Mouse (Mus musculus): ENCODE data around the gene Rnf220. TPM values are rescaled to one million over a fixed set of nuclear protein-coding genes. Genes with fewer than 3 reads are reported as not detected.

Gene Rnf220
- total RNA-seq, 2 experiments from 2014 or later: 184 to 189 TPM

- TF ChIP-seq CTCF (conservative IDR thresholded peaks at IDR 0.05): peak; percentile 19
- Histone ChIP-seq H3K27ac (peak overlapping the region; percentile 32; the same call in 1 of the 2 replicates), H3K4me3 (peak overlapping the region; percentile 52)
- DNase-seq (ENCODE audit: low spot score in 2 of 2): peak; percentile 30 to 32
These were observed 12.4 kb downstream of the Rnf220 start for GRCm38 (mm10) chr4:117484256-117485044.

- H3K27ac ChIP-seq: peak overlapping the region; percentile 32; the same call in 1 of the 2 replicates
- peak overlapping the region; percentile 52 for H3K4me3 ChIP-seq
- DNase-seq (ENCODE audit: low spot score in 2 of 2): no peak
- TF ChIP-seq CTCF (conservative IDR thresholded peaks at IDR 0.05): no peak
These were observed 13.0 kb downstream of the Rnf220 start for GRCm38 (mm10) chr4:117483931-117484255.

- H3K4me3 ChIP-seq: no peak overlapping the region
- TF ChIP-seq CTCF (conservative IDR thresholded peaks at IDR 0.05): no peak
- no peak for DNase-seq (ENCODE audit: low spot score in 2 of 2)
- H3K27ac ChIP-seq: no peak overlapping the region
These were observed 14.7 kb downstream of the Rnf220 start for GRCm38 (mm10) chr4:117482103-117482502.

- no peak for TF ChIP-seq CTCF (conservative IDR thresholded peaks at IDR 0.05)
- no peak overlapping the region for H3K4me3 ChIP-seq
These were observed 16.0 kb downstream of the Rnf220 start for GRCm38 (mm10) chr4:117480611-117481445.

GRCm38 (mm10) chr4:117479951-117480350, 16.9 kb downstream of the Rnf220 start:
- no peak for TF ChIP-seq CTCF (conservative IDR thresholded peaks at IDR 0.05)
- DNase-seq (ENCODE audit: low spot score in 2 of 2): no peak
- Histone ChIP-seq H3K4me3 (no peak overlapping the region), H3K27ac (no peak overlapping the region)

More at GRCm38 (mm10) chr4:117480611-117481445, 16.0 kb downstream of the Rnf220 start:
- H3K27ac ChIP-seq: no peak overlapping the region
- no peak for DNase-seq (ENCODE audit: low spot score in 2 of 2)

- no peak overlapping the region for H3K4me3 ChIP-seq
- H3K27ac ChIP-seq: no peak overlapping the region
- TF ChIP-seq CTCF (conservative IDR thresholded peaks at IDR 0.05): no peak
- no peak for DNase-seq (ENCODE audit: low spot score in 2 of 2)
These were observed 18.7 kb downstream of the Rnf220 start for GRCm38 (mm10) chr4:117478101-117478673.

GRCm38 (mm10) chr4:117477401-117477800, 19.5 kb downstream of the Rnf220 start:
- no peak for TF ChIP-seq CTCF (conservative IDR thresholded peaks at IDR 0.05)
- Histone ChIP-seq H3K4me3 (no peak overlapping the region), H3K27ac (no peak overlapping the region)
- no peak for DNase-seq (ENCODE audit: low spot score in 2 of 2)

GRCm38 (mm10) chr4:117476777-117477176, 20.1 kb downstream of the Rnf220 start:
- Histone ChIP-seq H3K27ac (no peak overlapping the region), H3K4me3 (no peak overlapping the region)
- no peak for TF ChIP-seq CTCF (conservative IDR thresholded peaks at IDR 0.05)
- no peak for DNase-seq (ENCODE audit: low spot score in 2 of 2)

- no peak for TF ChIP-seq CTCF (conservative IDR thresholded peaks at IDR 0.05)
- H3K27ac ChIP-seq: no peak overlapping the region
- no peak for DNase-seq (ENCODE audit: low spot score in 2 of 2)
- no peak overlapping the region for H3K4me3 ChIP-seq
These were observed 20.5 kb downstream of the Rnf220 start for GRCm38 (mm10) chr4:117476355-117476754.

GRCm38 (mm10) chr4:117473985-117474354, 22.9 kb downstream of the Rnf220 start:
- no peak for TF ChIP-seq CTCF (conservative IDR thresholded peaks at IDR 0.05)
- H3K27ac ChIP-seq: no peak overlapping the region
- DNase-seq (ENCODE audit: low spot score in 2 of 2): no peak
- H3K4me3 ChIP-seq: no peak overlapping the region

- Histone ChIP-seq H3K4me3 (no peak overlapping the region), H3K27ac (no peak overlapping the region)
- no peak for TF ChIP-seq CTCF (conservative IDR thresholded peaks at IDR 0.05)
- DNase-seq (ENCODE audit: low spot score in 2 of 2): no peak
These were observed 23.4 kb downstream of the Rnf220 start for GRCm38 (mm10) chr4:117473291-117473984.

- DNase-seq (ENCODE audit: low spot score in 2 of 2): no peak
- TF ChIP-seq CTCF (conservative IDR thresholded peaks at IDR 0.05): no peak
- Histone ChIP-seq H3K27ac (no peak overlapping the region), H3K4me3 (no peak overlapping the region)
These were observed 27.4 kb downstream of the Rnf220 start for GRCm38 (mm10) chr4:117469471-117469870.

GRCm38 (mm10) chr4:117467936-117468335, 28.9 kb downstream of the Rnf220 start:
- DNase-seq (ENCODE audit: low spot score in 2 of 2): no peak
- H3K27ac ChIP-seq: no peak overlapping the region
- no peak for TF ChIP-seq CTCF (conservative IDR thresholded peaks at IDR 0.05)

More at GRCm38 (mm10) chr4:117467936-117468335, 28.9 kb downstream of the Rnf220 start:
- H3K4me3 ChIP-seq: no peak overlapping the region

Data from layer of hippocampus, adult 2 months (tissue).